Mouse (Mus musculus) midbrain, embryonic 12.5 days (tissue): ENCODE results near the gene Tmem40. TPM values are rescaled to one million over a fixed set of nuclear protein-coding genes. Genes with fewer than 3 reads are reported as not detected.

Source experiments
- ATAC-seq: fragments of 200-750 bp; cut with Nextera tagmentation; 2 replicates; pipeline ENCODE4 v1.8.0; 2017; ENCODE audit warnings: low read depth, moderate TSS enrichment, moderate library complexity; ENCODE audit not compliant: low FRiP score
- H3K27ac ChIP-seq: fragments of 300-500 bp; sonication (generic); replicated peaks from 2 replicates; pipeline ENCODE4 v1.5.1; 2016; ENCODE audit warnings: mild to moderate bottlenecking
- H3K27me3 ChIP-seq: fragments of 300-500 bp; sonication (generic); 2 replicates; pipeline ENCODE4 v1.6.1; 2016; ENCODE audit warnings: mild to moderate bottlenecking
- H3K36me3 ChIP-seq: fragments of 300-500 bp; sonication (generic); 2 replicates; pipeline ENCODE4 v1.6.1; 2016
- H3K4me1 ChIP-seq: fragments of 300-500 bp; sonication (generic); 2 replicates; pipeline ENCODE4 v1.6.1; 2016
- H3K4me2 ChIP-seq: fragments of 300-500 bp; sonication (generic); replicated peaks from 2 replicates; pipeline ENCODE4 v1.6.1; 2016; ENCODE audit warnings: mild to moderate bottlenecking, moderate library complexity
- H3K4me3 ChIP-seq: fragments of 300-500 bp; sonication (generic); 2 replicates; pipeline ENCODE4 v1.5.1; 2016; ENCODE audit warnings: mild to moderate bottlenecking
- H3K9ac ChIP-seq: fragments of 300-500 bp; sonication (generic); replicated peaks from 2 replicates; pipeline ENCODE4 v1.6.1; 2016; ENCODE audit warnings: mild to moderate bottlenecking, moderate library complexity
- H3K9me3 ChIP-seq: fragments of 300-500 bp; sonication (generic); 2 replicates; pipeline ENCODE4 v1.6.1; 2016; ENCODE audit warnings: mild to moderate bottlenecking
- WGBS: fragments of 180-500 bp; shearing (Covaris S2); methylation state at CpG from one replicate; pipeline ENCODE4 v1.1.7; 2016; 5-methylcytosine and 5-hydroxymethylcytosine counted together
- polyA plus RNA-seq: library from polyadenylated mRNA; unstranded; fragments of >200 nt; fragmentation: Nextera tagmentation; extraction: Ambion mirVana; gene quantifications from 2 replicates; pipeline ENCODE4 v1.2.1, GENCODE M21; 2016

Tmem40 gene
- polyA plus RNA-seq, 1 experiment from 2014 or later: 1.3 TPM

- Histone ChIP-seq H3K9me3 (no peaks in the 10 kb centered on the region), H3K4me1 (no peaks in the 10 kb centered on the region), H3K4me3 (no peak overlapping the region), H3K9ac (no peak overlapping the region), H3K4me2 (no peak overlapping the region), H3K36me3 (no peaks in the 10 kb centered on the region), H3K27me3 (no peaks in the 10 kb centered on the region), H3K27ac (no peak overlapping the region)
- 57% methylated on average over 7 of the region's 7 CpGs for WGBS
- ATAC-seq: no peak
These were observed 67.1 kb downstream of the Tmem40 start for GRCm38 (mm10) chr6:115695124-115695523.

GRCm38 (mm10) chr6:115694441-115694842, 67.8 kb downstream of the Tmem40 start:
- WGBS: 51% methylated on average over 9 of the region's 9 CpGs
- H3K9ac ChIP-seq: no peak overlapping the region
- no peak for ATAC-seq
- H3K9me3 ChIP-seq: no peaks in the 10 kb centered on the region
- no peak overlapping the region for H3K4me2 ChIP-seq
- no peak overlapping the region for H3K27ac ChIP-seq
- H3K36me3 ChIP-seq: no peaks in the 10 kb centered on the region
- H3K4me1 ChIP-seq: no peaks in the 10 kb centered on the region
- no peaks in the 10 kb centered on the region for H3K27me3 ChIP-seq
- H3K4me3 ChIP-seq: no peak overlapping the region

- Histone ChIP-seq H3K4me2 (no peak overlapping the region), H3K27ac (no peak overlapping the region), H3K4me3 (no peak overlapping the region), H3K36me3 (no peaks in the 10 kb centered on the region), H3K9me3 (no peaks in the 10 kb centered on the region), H3K4me1 (no peaks in the 10 kb centered on the region), H3K27me3 (no peaks in the 10 kb centered on the region), H3K9ac (no peak overlapping the region)
- WGBS: 74% methylated on average over 5 of the region's 5 CpGs
- no peak for ATAC-seq
These were observed 69.1 kb downstream of the Tmem40 start for GRCm38 (mm10) chr6:115692963-115693730.

GRCm38 (mm10) chr6:115692163-115692950, 69.9 kb downstream of the Tmem40 start:
- Histone ChIP-seq H3K4me2 (no peak overlapping the region), H3K36me3 (no peaks in the 10 kb centered on the region), H3K4me3 (no peak overlapping the region), H3K9ac (no peak overlapping the region), H3K27me3 (no peaks in the 10 kb centered on the region), H3K4me1 (no peaks in the 10 kb centered on the region), H3K27ac (no peak overlapping the region), H3K9me3 (no peaks in the 10 kb centered on the region)
- WGBS: 68% methylated on average over 9 of the region's 9 CpGs
- ATAC-seq: no peak

- WGBS: 95% methylated on average over 4 of the region's 4 CpGs
- Histone ChIP-seq H3K9me3 (peaks cover 9% of the 10 kb centered on the region), H3K27ac (no peak overlapping the region), H3K27me3 (no peaks in the 10 kb centered on the region), H3K4me3 (no peak overlapping the region), H3K4me1 (no peaks in the 10 kb centered on the region), H3K4me2 (no peak overlapping the region), H3K9ac (no peak overlapping the region), H3K36me3 (no peaks in the 10 kb centered on the region)
- ATAC-seq: no peak
These were observed 72.1 kb downstream of the Tmem40 start for GRCm38 (mm10) chr6:115690105-115690504.

- H3K9ac ChIP-seq: no peak overlapping the region
- 87% methylated on average over 4 of the region's 4 CpGs for WGBS
- H3K4me3 ChIP-seq: no peak overlapping the region
- no peaks in the 10 kb centered on the region for H3K27me3 ChIP-seq
- no peaks in the 10 kb centered on the region for H3K36me3 ChIP-seq
- H3K9me3 ChIP-seq: peaks cover 9% of the 10 kb centered on the region
- H3K27ac ChIP-seq: no peak overlapping the region
- ATAC-seq: no peak
- no peaks in the 10 kb centered on the region for H3K4me1 ChIP-seq
- H3K4me2 ChIP-seq: no peak overlapping the region
These were observed 73.6 kb downstream of the Tmem40 start for GRCm38 (mm10) chr6:115688589-115688988.

- Histone ChIP-seq H3K4me2 (no peak overlapping the region), H3K9me3 (peaks cover 9% of the 10 kb centered on the region), H3K27ac (no peak overlapping the region), H3K4me1 (no peaks in the 10 kb centered on the region), H3K4me3 (no peak overlapping the region), H3K9ac (no peak overlapping the region), H3K27me3 (no peaks in the 10 kb centered on the region), H3K36me3 (no peaks in the 10 kb centered on the region)
- WGBS: 68% methylated on average over 3 of the region's 3 CpGs
- no peak for ATAC-seq
These were observed 74.5 kb downstream of the Tmem40 start for GRCm38 (mm10) chr6:115687753-115688152.

GRCm38 (mm10) chr6:115684851-115685646, 77.2 kb downstream of the Tmem40 start:
- 50% methylated on average over 11 of the region's 11 CpGs for WGBS
- no peak overlapping the region for H3K9ac ChIP-seq
- no peaks in the 10 kb centered on the region for H3K4me1 ChIP-seq
- no peak for ATAC-seq
- H3K9me3 ChIP-seq: peaks cover 9% of the 10 kb centered on the region
- no peaks in the 10 kb centered on the region for H3K36me3 ChIP-seq
- no peak overlapping the region for H3K27ac ChIP-seq
- no peak overlapping the region for H3K4me3 ChIP-seq
- H3K27me3 ChIP-seq: 0 out of 2 replicates have a peak, but pooled peaks cover 6% of the 10 kb centered on the region
- no peak overlapping the region for H3K4me2 ChIP-seq

GRCm38 (mm10) chr6:115684271-115684670, 77.9 kb downstream of the Tmem40 start:
- H3K4me3 ChIP-seq: no peak overlapping the region
- peaks cover 9% of the 10 kb centered on the region for H3K9me3 ChIP-seq
- H3K27me3 ChIP-seq: 0 out of 2 replicates have a peak, but pooled peaks cover 6% of the 10 kb centered on the region
- no peak overlapping the region for H3K27ac ChIP-seq
- no peak overlapping the region for H3K4me2 ChIP-seq
- H3K4me1 ChIP-seq: no peaks in the 10 kb centered on the region
- H3K9ac ChIP-seq: no peak overlapping the region
- no peaks in the 10 kb centered on the region for H3K36me3 ChIP-seq
- ATAC-seq: no peak
- WGBS: 98% methylated on average over 2 of the region's 2 CpGs

GRCm38 (mm10) chr6:115681066-115681465, 81.1 kb downstream of the Tmem40 start:
- Histone ChIP-seq H3K4me1 (no peaks in the 10 kb centered on the region), H3K36me3 (no peaks in the 10 kb centered on the region), H3K4me2 (no peak overlapping the region), H3K9me3 (no peaks in the 10 kb centered on the region), H3K27me3 (0 out of 2 replicates have a peak, but pooled peaks cover 6% of the 10 kb centered on the region), H3K9ac (no peak overlapping the region), H3K4me3 (no peak overlapping the region), H3K27ac (no peak overlapping the region)
- no peak for ATAC-seq
- WGBS: 93% methylated on average over 4 of the region's 4 CpGs
